Comparison of ENCODE assay signal across 11 mouse cellular contexts in genomic region chr12:70783049-70783448, GRCm38 (mm10). TPM values are rescaled to one million over a fixed set of nuclear protein-coding genes. Genes with fewer than 3 reads are reported as not detected.
DNase-seq lines count a peak whose midpoint lies in the region; ATAC-seq and TF ChIP-seq lines count a peak whose summit lies in the region.
"Had no signal": no experiment of that assay in that cellular context is flagged by ENCODE, and none has a peak within 500 bp of the region (broad histone marks: within the 10 kb centered on the region; RNA-seq: fewer than 3 reads in every experiment).

No protein-coding gene starts in this region.

- H3K27me3 ChIP-seq in forebrain, embryonic 10.5 days (ENCODE audit: poor library complexity, severe bottlenecking), result peaks cover 24% of the 10 kb centered on the region
- H3K27me3 ChIP-seq in forebrain, embryonic 16.5 days (replicated peaks; ENCODE audit: control insufficient read depth, insufficient read depth, low read length), result no peaks in the 10 kb centered on the region
- H3K27me3 ChIP-seq in kidney, postnatal 0 days (ENCODE audit: insufficient read depth, low read length), result no peaks in the 10 kb centered on the region
- H3K27me3 ChIP-seq in hindbrain, embryonic 11.5 days (ENCODE audit: control insufficient read depth, insufficient read depth, low read length), result no peaks in the 10 kb centered on the region
- H3K27me3 ChIP-seq in midbrain, embryonic 13.5 days, result no peaks in the 10 kb centered on the region

- H3K4me1 ChIP-seq in forebrain, embryonic 10.5 days, result peaks cover 33% of the 10 kb centered on the region
- H3K4me1 ChIP-seq in forebrain, embryonic 16.5 days (replicated peaks; ENCODE audit: control insufficient read depth, insufficient read depth, low read length), result peaks cover 11% of the 10 kb centered on the region
- H3K4me1 ChIP-seq in kidney, postnatal 0 days (replicated peaks; ENCODE audit: insufficient read depth, low read length), result no peaks in the 10 kb centered on the region
- H3K4me1 ChIP-seq in hindbrain, embryonic 11.5 days (replicated peaks; ENCODE audit: control insufficient read depth, insufficient read depth, low read length), result no peaks in the 10 kb centered on the region
- peaks cover 20% of the 10 kb centered on the region for H3K4me1 ChIP-seq in midbrain, embryonic 13.5 days (replicated peaks)

- peak overlapping the region; percentile 33; the same call in 1 of the 2 replicates for H3K4me3 ChIP-seq in forebrain, embryonic 10.5 days
- no peak overlapping the region for H3K4me3 ChIP-seq in forebrain, embryonic 16.5 days (replicated peaks; ENCODE audit: low read length)
- H3K4me3 ChIP-seq in kidney, postnatal 0 days (replicated peaks; ENCODE audit: low read depth, low read length), result no peak overlapping the region
- H3K4me3 ChIP-seq in hindbrain, embryonic 11.5 days (ENCODE audit: low read depth, low read length), result no peak overlapping the region
- peak overlapping the region; percentile 20; the same call in 1 of the 2 replicates for H3K4me3 ChIP-seq in midbrain, embryonic 13.5 days (replicated peaks)

- intact Hi-C loops in left cerebral cortex, postnatal 36 days (cut with DNase I), result no loop called here
- intact Hi-C loops in left cerebral cortex, postnatal 25 days (cut with DNase I), result no loop called here

- H3K36me3 ChIP-seq in forebrain, embryonic 10.5 days (replicated peaks), result no peaks in the 10 kb centered on the region
- no peaks in the 10 kb centered on the region for H3K36me3 ChIP-seq in forebrain, embryonic 16.5 days (ENCODE audit: control insufficient read depth, insufficient read depth)
- no peaks in the 10 kb centered on the region for H3K36me3 ChIP-seq in kidney, postnatal 0 days (ENCODE audit: insufficient read depth, low read length)
- no peaks in the 10 kb centered on the region for H3K36me3 ChIP-seq in hindbrain, embryonic 11.5 days (ENCODE audit: control insufficient read depth, insufficient read depth, low read length)
- H3K36me3 ChIP-seq in midbrain, embryonic 13.5 days, result no peaks in the 10 kb centered on the region

- H3K9me3 ChIP-seq in forebrain, embryonic 10.5 days, result no peaks in the 10 kb centered on the region
- H3K9me3 ChIP-seq in forebrain, embryonic 16.5 days (ENCODE audit: control insufficient read depth, low read length), result no peaks in the 10 kb centered on the region
- no peaks in the 10 kb centered on the region for H3K9me3 ChIP-seq in kidney, postnatal 0 days (replicated peaks; ENCODE audit: low read length)
- no peaks in the 10 kb centered on the region for H3K9me3 ChIP-seq in hindbrain, embryonic 11.5 days (ENCODE audit: control insufficient read depth, low read length)
- no peaks in the 10 kb centered on the region for H3K9me3 ChIP-seq in midbrain, embryonic 13.5 days

- 48% methylated on average over 9 of the region's 9 CpGs for WGBS in forebrain, embryonic 10.5 days
- 35% methylated on average over 9 of the region's 9 CpGs for WGBS in forebrain, embryonic 16.5 days
- WGBS in kidney, postnatal 0 days, result 37% methylated on average over 9 of the region's 9 CpGs
- 42% methylated on average over 9 of the region's 9 CpGs for WGBS in hindbrain, embryonic 11.5 days
- 15% methylated on average over 9 of the region's 9 CpGs for WGBS in midbrain, embryonic 13.5 days

- no peak overlapping the region for H3K9ac ChIP-seq in forebrain, embryonic 16.5 days (replicated peaks; ENCODE audit: low read depth, low read length)
- H3K9ac ChIP-seq in kidney, postnatal 0 days (ENCODE audit: low read depth, low read length), result no peak overlapping the region
- H3K9ac ChIP-seq in hindbrain, embryonic 11.5 days (ENCODE audit: low read depth, low read length), result no peak overlapping the region
- H3K9ac ChIP-seq in midbrain, embryonic 13.5 days (replicated peaks), result no peak overlapping the region; the same call in 1 of the 2 replicates

- no peak for ATAC-seq in forebrain, embryonic 16.5 days
- no peak; the same call in 1 of the 2 replicates for ATAC-seq in kidney, postnatal 0 days (replicated peaks; ENCODE audit: low FRiP score, low read depth)
- ATAC-seq in hindbrain, embryonic 11.5 days (ENCODE audit: low FRiP score), result no peak
- peak; percentile 51; the same call in 1 of the 2 replicates for ATAC-seq in midbrain, embryonic 13.5 days
- ATAC-seq: intestine, embryonic 16.5 days had no signal

- no peak for DNase-seq in forebrain, embryonic 10.5 days (ENCODE audit: extremely low spot score, low spot score)
- DNase-seq in kidney, postnatal 0 days (ENCODE audit: low spot score), result peak; percentile 30
- no peak for DNase-seq in kidney, postnatal 4 days
- peak; percentile 7 for DNase-seq in hindbrain, embryonic 11.5 days (ENCODE audit: low spot score)
- DNase-seq in left cerebral cortex, postnatal 36 days (ENCODE audit: low spot score in 2 of 2), result no peak
- DNase-seq in left cerebral cortex, postnatal 25 days (ENCODE audit: low spot score in 2 of 2), result no peak
- DNase-seq: cerebellum, adult 18-20 months; lung, postnatal 14 days had no signal

- H3K4me2 ChIP-seq in forebrain, embryonic 16.5 days (ENCODE audit: low read length), result no peak overlapping the region
- peak overlapping the region; percentile 15; the same call in 1 of the 2 replicates for H3K4me2 ChIP-seq in kidney, postnatal 0 days (ENCODE audit: low read length)
- no peak overlapping the region for H3K4me2 ChIP-seq in hindbrain, embryonic 11.5 days (replicated peaks; ENCODE audit: low read depth, low read length)
- H3K4me2 ChIP-seq in midbrain, embryonic 13.5 days (replicated peaks), result peak overlapping the region; percentile 45

- H3K27ac ChIP-seq in forebrain, embryonic 10.5 days, result no peak overlapping the region
- no peak overlapping the region for H3K27ac ChIP-seq in forebrain, embryonic 16.5 days (ENCODE audit: low read length)
- no peak overlapping the region for H3K27ac ChIP-seq in kidney, postnatal 0 days
- no peak overlapping the region for H3K27ac ChIP-seq in hindbrain, embryonic 11.5 days (ENCODE audit: low read depth, low read length)
- H3K27ac ChIP-seq in midbrain, embryonic 13.5 days, result no peak overlapping the region

- no peak for TF ChIP-seq CTCF in kidney, postnatal 0 days (IDR thresholded peaks at IDR 0.05; ENCODE audit: low read depth)

RNA-seq across cellular contexts. Expression of gene Frmd6, which starts 42.3 kb away (rescaled TPM):
- 25.1 and 27.8 TPM in 2 replicates for polyA plus RNA-seq in forebrain, embryonic 10.5 days (2016; fragmentation: Nextera tagmentation; extraction: Ambion mirVana)
- 12.5 and 16.6 TPM in 2 replicates for polyA plus RNA-seq in forebrain, embryonic 16.5 days (2015; fragmentation: Nextera tagmentation; extraction: Ambion mirVana)
- polyA plus RNA-seq in kidney, postnatal 0 days (2015; fragmentation: Nextera tagmentation; extraction: Ambion mirVana), result 14.6 and 16.3 TPM in 2 replicates
- polyA plus RNA-seq in hindbrain, embryonic 11.5 days (2014; fragmentation: Nextera tagmentation; extraction: Ambion mirVana), result 18.5 and 23.5 TPM in 2 replicates
- polyA plus RNA-seq in midbrain, embryonic 13.5 days (2015; fragmentation: Nextera tagmentation; extraction: Ambion mirVana), result 7.4 and 7.7 TPM in 2 replicates
- 10 to 100 TPM; 37.5 to 42.7 TPM for total RNA-seq in left cerebral cortex, postnatal 36 days (2021)
- 10 to 100 TPM; 34.9 to 40.8 TPM for total RNA-seq in left cerebral cortex, postnatal 25 days (2021)

Comparison
In these comparisons a context has a peak if more than half of its experiments do, and no peak if none do; other contexts are left out.
1. DNase-seq: peak in kidney, postnatal 0 days (single experiment) and hindbrain, embryonic 11.5 days (single experiment); none in forebrain, embryonic 10.5 days (single experiment), kidney, postnatal 4 days (0 of 2), left cerebral cortex, postnatal 36 days (0 of 2) and left cerebral cortex, postnatal 25 days (0 of 2).
2. H3K4me3 ChIP-seq: peak in forebrain, embryonic 10.5 days (single experiment) and midbrain, embryonic 13.5 days (single experiment); none in forebrain, embryonic 16.5 days (single experiment), kidney, postnatal 0 days (single experiment) and hindbrain, embryonic 11.5 days (single experiment).
3. H3K4me2 ChIP-seq: peak in kidney, postnatal 0 days (single experiment) and midbrain, embryonic 13.5 days (single experiment); none in forebrain, embryonic 16.5 days (single experiment) and hindbrain, embryonic 11.5 days (single experiment).